Mouse (Mus musculus): ENCODE measurements around the gene Cct5.

DNA sequence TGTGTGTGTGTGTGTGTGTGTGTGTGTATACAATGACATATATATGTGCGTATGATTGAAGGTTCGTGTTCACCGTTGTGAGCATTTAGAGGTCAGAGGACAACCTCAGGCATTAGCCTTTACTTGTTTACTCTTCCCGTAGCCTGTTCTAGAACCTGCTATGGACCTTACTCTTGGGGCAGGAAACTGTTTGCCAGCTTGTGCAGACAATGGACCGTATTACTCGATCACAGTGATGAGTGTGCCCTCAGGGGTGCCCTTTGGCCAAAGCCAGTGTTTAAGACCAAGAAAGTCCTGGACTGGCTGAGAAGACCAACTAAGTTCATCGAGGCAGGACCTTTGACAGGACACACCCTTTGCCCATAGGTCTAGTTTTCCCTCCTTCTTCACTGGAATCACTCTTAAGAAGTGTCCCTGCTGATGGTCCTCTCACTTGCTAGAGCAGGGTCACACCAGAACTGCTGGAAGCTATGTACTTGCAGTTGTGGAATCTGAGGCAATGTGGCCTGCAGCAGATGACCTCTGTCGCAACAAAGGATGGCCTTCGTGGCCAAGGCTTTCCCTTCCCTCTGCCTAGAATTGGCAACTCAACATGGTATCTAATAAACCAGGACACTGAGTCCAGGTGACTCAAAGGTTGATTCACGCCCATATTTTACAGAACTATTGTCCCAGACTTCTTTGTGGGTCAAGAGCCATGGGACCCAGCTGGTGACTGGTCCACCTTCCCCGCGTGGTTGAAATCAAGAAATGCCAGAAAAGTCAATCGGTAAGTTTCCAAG lies 18.1 kb downstream of the Cct5 start:
- TF ChIP-seq CTCF (conservative IDR thresholded peaks at IDR 0.05; ENCODE audit: low read length): no peak
- TF ChIP-seq NANOG (IDR thresholded peaks at IDR 0.05; ENCODE audit: borderline replicate concordance, low read length): no peak
